Mouse (Mus musculus) intestine, embryonic 16.5 days (tissue): ENCODE measurements at regions not wholly inside any gene's neighbourhood (a gene's known extent, or its start where the extent isn't known, plus 50 kb on each side); places are given as distances from the start of the nearest gene placed in this dataset.

Source experiments
- ATAC-seq: fragments of 200-750 bp; cut with Nextera tagmentation; 2 replicates; pipeline ENCODE4 v1.8.0; 2017; ENCODE audit warnings: moderate TSS enrichment, moderate library complexity
- H3K27ac ChIP-seq: fragments of 300-500 bp; sonication (generic); 2 replicates; pipeline ENCODE4 v1.5.1; 2014; ENCODE audit warnings: mild to moderate bottlenecking, low read length
- H3K27me3 ChIP-seq: fragments of 300-500 bp; sonication (generic); replicated peaks from 2 replicates; pipeline ENCODE4 v1.6.1; 2014; ENCODE audit warnings: low read length, control low read depth, mixed read lengths; ENCODE audit not compliant: control insufficient read depth, insufficient read depth
- H3K36me3 ChIP-seq: fragments of 300-500 bp; sonication (generic); 2 replicates; pipeline ENCODE4 v1.6.1; 2014; ENCODE audit warnings: low read length, control low read depth; ENCODE audit not compliant: control insufficient read depth, insufficient read depth
- H3K4me1 ChIP-seq: fragments of 300-500 bp; sonication (generic); 2 replicates; pipeline ENCODE4 v1.6.1; 2014; ENCODE audit warnings: low read length, control low read depth, mixed read lengths; ENCODE audit not compliant: control insufficient read depth, insufficient read depth
- H3K4me2 ChIP-seq: fragments of 300-500 bp; sonication (generic); 2 replicates; pipeline ENCODE4 v1.6.1; 2014; ENCODE audit warnings: low read depth, low read length, control low read depth
- H3K4me3 ChIP-seq: fragments of 300-500 bp; sonication (generic); 2 replicates; pipeline ENCODE4 v1.5.1; 2014; ENCODE audit warnings: mild to moderate bottlenecking, low read length
- H3K9ac ChIP-seq: fragments of 300-500 bp; sonication (generic); 2 replicates; pipeline ENCODE4 v1.6.1; 2014; ENCODE audit warnings: low read depth, low read length
- H3K9me3 ChIP-seq: fragments of 300-500 bp; sonication (generic); 2 replicates; pipeline ENCODE4 v1.6.1; 2016; ENCODE audit warnings: low read length, control low read depth; ENCODE audit not compliant: control insufficient read depth
- WGBS: fragments of 180-500 bp; shearing (Covaris S2); extraction: QIAGEN DNeasy Blood & Tissue Kit; methylation state at CpG from one replicate; pipeline ENCODE4 v1.1.7; 2014; 5-methylcytosine and 5-hydroxymethylcytosine counted together

- H3K4me2 ChIP-seq: no peak overlapping the region
- no peak overlapping the region for H3K27ac ChIP-seq
- WGBS: 82% methylated on average over 5 of the region's 5 CpGs
- no peaks in the 10 kb centered on the region for H3K27me3 ChIP-seq
- peaks cover 4% of the 10 kb centered on the region; the same call in 1 of the 2 replicates for H3K4me1 ChIP-seq
- no peak overlapping the region for H3K4me3 ChIP-seq
- no peak for ATAC-seq
- H3K9me3 ChIP-seq: no peaks in the 10 kb centered on the region
- no peak overlapping the region for H3K9ac ChIP-seq
- no peaks in the 10 kb centered on the region for H3K36me3 ChIP-seq
Observed at GRCm38 (mm10) chr11:79856376-79856775, 105.8 kb downstream of the Utp6 start.

GRCm38 (mm10) chr11:79849545-79849944, 112.6 kb downstream of the Utp6 start:
- no peak for ATAC-seq
- H3K9ac ChIP-seq: no peak overlapping the region
- WGBS: 53% methylated on average over 3 of the region's 3 CpGs

GRCm38 (mm10) chr11:79844436-79844835, 117.8 kb downstream of the Utp6 start:
- WGBS: 75% methylated on average over 4 of the region's 4 CpGs
- H3K27me3 ChIP-seq: no peaks in the 10 kb centered on the region
- H3K4me2 ChIP-seq: no peak overlapping the region
- no peak overlapping the region for H3K4me3 ChIP-seq
- no peak for ATAC-seq
- no peak overlapping the region for H3K9ac ChIP-seq
- H3K36me3 ChIP-seq: no peaks in the 10 kb centered on the region
- no peaks in the 10 kb centered on the region for H3K9me3 ChIP-seq
- H3K27ac ChIP-seq: no peak overlapping the region
- H3K4me1 ChIP-seq: peaks cover 8% of the 10 kb centered on the region

More at GRCm38 (mm10) chr11:79849545-79849944, 112.6 kb downstream of the Utp6 start:
- H3K4me1 ChIP-seq: peaks cover 11% of the 10 kb centered on the region
- no peak overlapping the region for H3K27ac ChIP-seq
- H3K36me3 ChIP-seq: no peaks in the 10 kb centered on the region
- H3K27me3 ChIP-seq: no peaks in the 10 kb centered on the region
- H3K4me3 ChIP-seq: no peak overlapping the region
- H3K4me2 ChIP-seq: no peak overlapping the region
- H3K9me3 ChIP-seq: no peaks in the 10 kb centered on the region

DNA sequence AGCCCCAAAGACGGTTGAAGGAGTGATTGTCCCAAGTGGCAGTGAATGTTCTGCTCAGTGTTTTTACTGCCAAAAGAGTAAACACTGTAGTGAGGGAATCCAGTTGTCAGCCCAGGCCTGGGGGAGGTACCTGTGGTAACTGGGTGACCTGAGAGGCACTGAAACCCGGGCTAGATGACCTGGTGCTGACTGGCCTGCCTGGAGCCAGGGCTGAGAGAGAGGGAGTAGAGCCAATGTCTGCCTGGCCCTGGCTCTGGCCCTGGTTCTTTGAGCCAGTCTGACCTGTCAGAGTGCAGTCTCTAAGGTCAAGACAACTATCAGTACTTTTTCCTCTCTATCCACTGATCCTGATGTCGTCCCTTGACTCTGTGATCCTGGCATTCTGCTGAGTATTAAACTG, 119.2 kb downstream of the Utp6 start:
- Histone ChIP-seq H3K36me3 (no peaks in the 10 kb centered on the region), H3K4me1 (peaks cover 8% of the 10 kb centered on the region), H3K27me3 (no peaks in the 10 kb centered on the region), H3K27ac (no peak overlapping the region), H3K4me3 (no peak overlapping the region), H3K9me3 (no peaks in the 10 kb centered on the region), H3K9ac (no peak overlapping the region), H3K4me2 (no peak overlapping the region)
- no peak for ATAC-seq
- 41% methylated on average over 3 of the region's 3 CpGs for WGBS

GRCm38 (mm10) chr11:79839973-79840372, 122.2 kb downstream of the Utp6 start:
- no peaks in the 10 kb centered on the region for H3K9me3 ChIP-seq
- WGBS: 59% methylated on average over 6 of the region's 6 CpGs
- 0 out of 2 replicates have a peak, but pooled peaks cover 3% of the 10 kb centered on the region for H3K4me1 ChIP-seq
- no peak overlapping the region for H3K9ac ChIP-seq
- no peak overlapping the region for H3K4me2 ChIP-seq
- H3K4me3 ChIP-seq: no peak overlapping the region
- peak overlapping the region; percentile 49 for H3K27ac ChIP-seq
- no peaks in the 10 kb centered on the region for H3K27me3 ChIP-seq
- ATAC-seq: no peak
- H3K36me3 ChIP-seq: no peaks in the 10 kb centered on the region

- Histone ChIP-seq H3K36me3 (no peaks in the 10 kb centered on the region), H3K4me2 (no peak overlapping the region), H3K9ac (no peak overlapping the region), H3K27ac (no peak overlapping the region), H3K9me3 (no peaks in the 10 kb centered on the region), H3K4me1 (0 out of 2 replicates have a peak, but pooled peaks cover 3% of the 10 kb centered on the region), H3K27me3 (no peaks in the 10 kb centered on the region), H3K4me3 (no peak overlapping the region)
- WGBS: 54% methylated on average over 4 of the region's 4 CpGs
- no peak for ATAC-seq
Observed at GRCm38 (mm10) chr11:79838051-79838450, 124.1 kb downstream of the Utp6 start.

GRCm38 (mm10) chr11:79837076-79837990, 124.9 kb downstream of the Utp6 start:
- ATAC-seq: no peak
- 41% methylated on average over 6 of the region's 6 CpGs for WGBS
- H3K4me1 ChIP-seq: 0 out of 2 replicates have a peak, but pooled peaks cover 3% of the 10 kb centered on the region

GRCm38 (mm10) chr11:79835873-79836272, 126.3 kb downstream of the Utp6 start:
- Histone ChIP-seq H3K4me2 (no peak overlapping the region), H3K9me3 (no peaks in the 10 kb centered on the region), H3K9ac (no peak overlapping the region), H3K36me3 (no peaks in the 10 kb centered on the region), H3K4me3 (no peak overlapping the region), H3K4me1 (0 out of 2 replicates have a peak, but pooled peaks cover 3% of the 10 kb centered on the region), H3K27ac (no peak overlapping the region), H3K27me3 (no peaks in the 10 kb centered on the region)
- no peak for ATAC-seq
- 88% methylated on average over 7 of the region's 7 CpGs for WGBS

More at GRCm38 (mm10) chr11:79837076-79837990, 124.9 kb downstream of the Utp6 start:
- no peak overlapping the region for H3K4me3 ChIP-seq
- H3K9me3 ChIP-seq: no peaks in the 10 kb centered on the region
- H3K36me3 ChIP-seq: no peaks in the 10 kb centered on the region
- H3K9ac ChIP-seq: no peak overlapping the region
- H3K27me3 ChIP-seq: no peaks in the 10 kb centered on the region
- no peak overlapping the region for H3K27ac ChIP-seq
- H3K4me2 ChIP-seq: no peak overlapping the region

DNA sequence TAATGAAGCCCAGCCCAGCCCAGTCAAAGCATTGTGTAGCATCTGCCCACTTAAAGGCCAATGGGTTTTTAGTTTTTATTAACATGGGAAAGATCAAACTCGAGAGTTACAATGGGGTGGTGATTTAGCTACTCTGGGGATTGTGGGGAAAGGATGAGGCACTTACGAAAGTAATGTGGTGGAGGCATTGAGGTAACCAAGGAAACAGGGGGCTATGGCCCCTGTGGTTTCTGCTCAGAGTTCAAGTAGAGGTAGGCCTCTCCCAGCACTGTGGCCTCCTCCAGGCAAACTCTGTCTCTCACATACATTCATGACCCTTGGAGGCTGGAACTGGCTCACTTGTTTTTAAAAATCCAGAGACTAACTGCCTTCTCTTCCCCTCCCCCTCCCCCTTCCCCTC, 128.4 kb downstream of the Utp6 start:
- no peak for ATAC-seq

More for the DNA sequence above, 128.4 kb downstream of the Utp6 start:
- Histone ChIP-seq H3K9me3 (no peaks in the 10 kb centered on the region), H3K36me3 (no peaks in the 10 kb centered on the region), H3K27ac (no peak overlapping the region), H3K27me3 (no peaks in the 10 kb centered on the region), H3K9ac (no peak overlapping the region), H3K4me3 (no peak overlapping the region), H3K4me2 (no peak overlapping the region), H3K4me1 (no peaks in the 10 kb centered on the region)
- WGBS: 63% methylated on average over 2 of the region's 2 CpGs
